Mouse (Mus musculus) liver, embryonic 15.5 days (tissue): Measurements from ENCODE around the gene Xaf1. TPM values are rescaled to one million over a fixed set of nuclear protein-coding genes. Genes with fewer than 3 reads are reported as not detected.

ENCODE experiments used
- polyA plus RNA-seq: library from polyadenylated mRNA; unstranded; fragments of >200 nt; fragmentation: Nextera tagmentation; extraction: Ambion mirVana; gene quantifications from 2 replicates; pipeline ENCODE4 v1.2.1, GENCODE M21; 2015

Gene Xaf1
- polyA plus RNA-seq, 1 experiment from 2014 or later = 4.1 TPM

Other genes starting within 250 kb of the Xaf1 start
- 0.03 TPM in 1 of 2 replicates, not detected in the other for gene Pitpnm3, start 165.9 kb upstream of the Xaf1 start, polyA plus RNA-seq
- gene Gm43951, start 94.8 kb upstream of the Xaf1 start, polyA plus RNA-seq = not detected in 2 replicates
- 2.2 and 2.9 TPM in 2 replicates for gene 4933427D14Rik, start 94.2 kb upstream of the Xaf1 start, polyA plus RNA-seq
- gene Txndc17, start 94.1 kb upstream of the Xaf1 start, polyA plus RNA-seq = 67.1 and 69.1 TPM in 2 replicates
- gene Med31, start 86.0 kb upstream of the Xaf1 start, polyA plus RNA-seq = 11.9 and 12.3 TPM in 2 replicates
- not detected in 2 replicates for gene Slc13a5, start 34.4 kb upstream of the Xaf1 start, polyA plus RNA-seq
- not detected in 2 replicates for gene Fbxo39, start 12.8 kb downstream of the Xaf1 start, polyA plus RNA-seq
- gene Tekt1, start 60.8 kb downstream of the Xaf1 start, polyA plus RNA-seq = not detected in 2 replicates
- gene Smtnl2, start 110.1 kb downstream of the Xaf1 start, polyA plus RNA-seq = 4.2 and 4.5 TPM in 2 replicates
- gene Ggt6, start 133.9 kb downstream of the Xaf1 start, polyA plus RNA-seq = 0.32 and 0.36 TPM in 2 replicates
- gene Mybbp1a, start 139.7 kb downstream of the Xaf1 start, polyA plus RNA-seq = 66.0 and 70.7 TPM in 2 replicates
- gene Spns2, start 188.3 kb downstream of the Xaf1 start, polyA plus RNA-seq = 4.1 and 5.3 TPM in 2 replicates
- gene Spns3, start 248.9 kb downstream of the Xaf1 start, polyA plus RNA-seq = 1.8 TPM in 2 replicates